In the genomic region with DNA sequence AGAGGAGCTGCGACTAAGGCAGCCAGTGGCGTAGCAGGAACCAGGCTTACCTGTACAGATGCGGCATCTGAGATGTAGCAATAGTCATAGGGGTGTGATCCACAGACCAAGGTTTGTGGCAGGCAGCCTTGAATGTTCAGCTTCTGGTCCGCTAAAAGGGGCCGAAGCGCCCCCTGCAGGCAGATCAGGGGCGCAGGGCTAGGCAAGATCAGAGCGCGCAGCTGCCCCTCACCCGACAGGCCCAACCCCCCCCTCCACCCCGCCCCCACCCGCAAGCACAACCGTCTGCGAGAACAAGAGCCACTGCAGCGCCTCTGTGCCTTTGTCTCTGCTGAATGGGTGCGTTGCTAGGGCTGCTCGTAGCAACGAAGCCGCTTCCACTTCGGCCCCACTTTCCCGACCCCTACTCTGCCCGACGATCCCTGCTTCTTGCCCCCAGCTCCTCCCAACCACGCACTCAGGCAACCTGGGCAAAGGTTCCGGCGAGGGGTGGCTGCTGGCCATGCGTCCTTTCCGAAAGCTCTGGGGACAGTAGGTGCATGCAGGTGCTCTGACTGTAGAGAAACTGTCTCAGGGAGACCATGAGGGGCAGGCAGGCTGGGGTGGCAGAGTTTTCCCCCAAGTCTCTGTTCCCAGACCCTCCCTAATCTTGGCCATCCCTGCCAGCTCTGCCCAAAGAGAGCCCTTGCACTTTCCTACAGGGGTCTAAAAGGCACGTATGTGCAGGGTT, we compare ENCODE assay signal across 9 mouse cellular contexts. TPM values are rescaled to one million over a fixed set of nuclear protein-coding genes. Genes with fewer than 3 reads are reported as not detected.
A peak's percentile ranks its signal among the peaks of the same experiment; 100 is the strongest.
DNase-seq lines count a peak whose midpoint lies in the region; ATAC-seq lines count a peak whose summit lies in the region.
"Had no signal": no experiment of that assay in that cellular context is flagged by ENCODE, and none has a peak within 500 bp of the region (broad histone marks: within the 10 kb centered on the region; RNA-seq: fewer than 3 reads in every experiment).

No protein-coding gene starts in this region.

- H3K4me2 ChIP-seq in lung, embryonic 16.5 days (ENCODE audit: low read depth, low read length): peak overlapping the region; percentile 59

- no peak for DNase-seq in lung, adult 18-20 months
- DNase-seq in cerebellum, adult 9-10 months: peak; percentile 30
- peak; percentile 62 to 75 for DNase-seq in kidney, postnatal 4 days
- DNase-seq in splenic B cell, adult 2 months (ENCODE audit: low read depth, low spot score): peak; percentile 20
- no peak for DNase-seq in spleen, postnatal 14 days (ENCODE audit: low spot score in 2 of 2)

- no peaks in the 10 kb centered on the region for H3K9me3 ChIP-seq in lung, embryonic 16.5 days (ENCODE audit: control insufficient read depth, low read length)

- ATAC-seq in lung, embryonic 16.5 days (ENCODE audit: low read depth): peak; percentile 52
- ATAC-seq in frontal cortex, adult (ENCODE audit: low TSS enrichment): peak; percentile 56
- ATAC-seq in megakaryocyte progenitor cell, adult 5-6 weeks (replicated peaks; ENCODE audit: poor library complexity): peak; percentile 56

- no peaks in the 10 kb centered on the region for H3K36me3 ChIP-seq in lung, embryonic 16.5 days (ENCODE audit: control insufficient read depth, insufficient read depth, low read length)
- no peaks in the 10 kb centered on the region for H3K36me3 ChIP-seq in splenic B cell, adult 2 months (ENCODE audit: control insufficient read depth, insufficient read depth, low read length, poor library complexity, severe bottlenecking)

- peaks cover 9% of the 10 kb centered on the region; the same call in 1 of the 2 replicates for H3K27me3 ChIP-seq in lung, embryonic 16.5 days (ENCODE audit: control insufficient read depth, insufficient read depth, low read depth, low read length)
- no peaks in the 10 kb centered on the region for H3K27me3 ChIP-seq in splenic B cell, adult 2 months (ENCODE audit: control insufficient read depth, insufficient read depth, low read length, poor library complexity, severe bottlenecking)

- peaks cover 8% of the 10 kb centered on the region for H3K4me1 ChIP-seq in lung, embryonic 16.5 days (replicated peaks; ENCODE audit: control insufficient read depth, insufficient read depth, low read length)

- H3K27ac ChIP-seq in lung, embryonic 16.5 days (ENCODE audit: low read length): no peak overlapping the region

- WGBS in lung, embryonic 16.5 days: 4% methylated on average over 29 of the region's 29 CpGs

- peak overlapping the region; percentile 34 for H3K4me3 ChIP-seq in lung, embryonic 16.5 days (ENCODE audit: low read length)

- peak overlapping the region; percentile 51; the same call in 1 of the 2 replicates for H3K9ac ChIP-seq in lung, embryonic 16.5 days (ENCODE audit: low read length)

RNA-seq across cellular contexts. Expression of a gene that starts 25.4 kb away (rescaled TPM):
- 0.21 TPM in 1 of 2 replicates, not detected in the other for polyA plus RNA-seq in lung, embryonic 16.5 days (2015; fragmentation: Nextera tagmentation; extraction: Ambion mirVana)
- total RNA-seq in megakaryocyte progenitor cell, adult 5-6 weeks (2015): not detected in 2 replicates
- total RNA-seq in megakaryocyte progenitor cell, adult 5-6 weeks (2017): not detected in 2 replicates
- total RNA-seq: neutrophil, adult 5-6 weeks had no signal

RNA-seq across cellular contexts. Expression of a gene that starts 45.1 kb away (rescaled TPM):
- 227 and 238 TPM in 2 replicates for polyA plus RNA-seq in lung, embryonic 16.5 days (2015; fragmentation: Nextera tagmentation; extraction: Ambion mirVana)
- total RNA-seq in megakaryocyte progenitor cell, adult 5-6 weeks (2015): 251 and 258 TPM in 2 replicates
- 275 and 310 TPM in 2 replicates for total RNA-seq in megakaryocyte progenitor cell, adult 5-6 weeks (2017)

Comparison
In these comparisons a context has a peak if more than half of its experiments do, and no peak if none do; other contexts are left out.
1. DNase-seq: peak in cerebellum, adult 9-10 months (single experiment), kidney, postnatal 4 days (2 of 2) and splenic B cell, adult 2 months (single experiment); none in lung, adult 18-20 months (0 of 2) and spleen, postnatal 14 days (0 of 2).
2. Peak in every context shown above with its lines, with median percentiles within 50 percentile points of each other: ATAC-seq.